Mouse (Mus musculus) liver, postnatal 0 days (tissue): ENCODE measurements around the gene Tmem229b. TPM values are rescaled to one million over a fixed set of nuclear protein-coding genes. Genes with fewer than 3 reads are reported as not detected.
A peak's percentile ranks its signal among the peaks of the same experiment; 100 is the strongest.

ENCODE experiments used
- ATAC-seq: fragments of 200-750 bp; cut with Nextera tagmentation; 2 replicates; pipeline ENCODE4 v1.8.0; 2017; ENCODE audit warnings: mild to moderate bottlenecking, moderate library complexity
- DNase-seq: peaks from one replicate; pipeline ENCODE4 v3.0.0-alpha.2; 2016
- H3K27ac ChIP-seq: fragments of 300-500 bp; sonication (generic); 2 replicates; pipeline ENCODE4 v1.5.1; 2014; ENCODE audit warnings: antibody characterized with exemption, moderate library complexity, mild to moderate bottlenecking, low read depth
- H3K27me3 ChIP-seq: fragments of 300-500 bp; sonication (generic); 2 replicates; pipeline ENCODE4 v1.6.1; 2014; ENCODE audit warnings: low read length, control low read depth, mixed read lengths; ENCODE audit not compliant: insufficient read depth
- H3K36me3 ChIP-seq: fragments of 300-500 bp; sonication (generic); replicated peaks from 2 replicates; pipeline ENCODE4 v1.6.1; 2014; ENCODE audit warnings: mild to moderate bottlenecking, control low read depth, low read length, moderate library complexity, mixed read lengths; ENCODE audit not compliant: insufficient read depth
- H3K4me1 ChIP-seq: fragments of 300-500 bp; sonication (generic); 2 replicates; pipeline ENCODE4 v1.6.1; 2014; ENCODE audit warnings: antibody characterized with exemption, mild to moderate bottlenecking, control low read depth; ENCODE audit not compliant: insufficient read depth
- H3K4me2 ChIP-seq: fragments of 300-500 bp; sonication (generic); 2 replicates; pipeline ENCODE4 v1.6.1; 2014; ENCODE audit warnings: low read depth, mild to moderate bottlenecking, low read length, moderate library complexity, mixed read lengths
- H3K4me3 ChIP-seq: fragments of 300-500 bp; sonication (generic); 2 replicates; pipeline ENCODE4 v1.5.1; 2014; ENCODE audit warnings: low read depth, low read length
- H3K9ac ChIP-seq: fragments of 300-500 bp; sonication (generic); replicated peaks from 2 replicates; pipeline ENCODE4 v1.6.1; 2014; ENCODE audit warnings: mild to moderate bottlenecking, moderate library complexity
- H3K9me3 ChIP-seq: fragments of 300-500 bp; sonication (generic); 2 replicates; pipeline ENCODE4 v1.6.1; 2016; ENCODE audit warnings: mild to moderate bottlenecking, control low read depth, low read length, mixed read lengths
- CTCF ChIP-seq: sonication (generic); IDR thresholded peaks from 2 replicates; pipeline ENCODE4 v1.5.1; 2016; ENCODE audit warnings: antibody characterized with exemption, low read depth
- EP300 ChIP-seq: IDR thresholded peaks from 2 replicates; pipeline ENCODE4 v1.6.1; 2016; ENCODE audit warnings: antibody characterized with exemption, low read depth, mild to moderate bottlenecking
- WGBS: fragments of 180-500 bp; shearing (Covaris S2); extraction: QIAGEN DNeasy Blood & Tissue Kit; methylation state at CpG from one replicate; pipeline ENCODE4 v1.1.7; 2014; ENCODE audit not compliant: insufficient replicate concordance; 5-methylcytosine and 5-hydroxymethylcytosine counted together
- polyA plus RNA-seq: library from polyadenylated mRNA; unstranded; fragments of >200 nt; fragmentation: Nextera tagmentation; extraction: Ambion mirVana; gene quantifications from 2 replicates; pipeline ENCODE4 v1.2.1, GENCODE M21; 2015

The Tmem229b gene
- polyA plus RNA-seq, 1 experiment from 2014 or later: 3.6 TPM

- ATAC-seq (no peak), DNase-seq (no peak)
- no peak overlapping the region for H3K4me3 ChIP-seq
- no peak overlapping the region for H3K9ac ChIP-seq
- H3K4me2 ChIP-seq: no peak overlapping the region
- no peaks in the 10 kb centered on the region for H3K27me3 ChIP-seq
- no peaks in the 10 kb centered on the region for H3K9me3 ChIP-seq
- no peak for TF ChIP-seq CTCF
- H3K27ac ChIP-seq: no peak overlapping the region
- peaks cover 7% of the 10 kb centered on the region; the same call in 1 of the 2 replicates for H3K4me1 ChIP-seq
- WGBS: 69% methylated on average over 9 of the region's 9 CpGs
- no peaks in the 10 kb centered on the region for H3K36me3 ChIP-seq
Observed at GRCm38 (mm10) chr12:78981938-78982825, 25.2 kb downstream of the Tmem229b start.

DNA sequence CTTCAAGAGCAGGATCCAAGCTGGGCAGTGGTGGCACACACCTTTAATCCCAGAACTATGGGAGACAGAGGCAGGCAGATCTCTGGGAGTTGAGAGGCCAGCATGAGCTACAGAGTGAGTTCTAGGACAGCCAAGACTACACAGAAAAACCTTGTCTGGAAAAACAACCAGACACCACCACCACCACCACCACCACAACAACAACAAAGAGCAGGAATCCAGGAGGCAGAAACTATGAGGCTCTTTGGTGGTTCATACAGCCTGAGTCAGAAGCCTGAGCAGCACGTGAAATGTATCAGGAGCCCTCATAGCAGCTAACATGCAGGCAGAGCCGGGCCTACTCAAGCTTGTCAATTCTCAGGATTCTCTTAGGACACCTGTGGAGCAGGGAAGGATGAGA is 26.3 kb downstream of the Tmem229b start:
- Histone ChIP-seq H3K9ac (0 out of 2 replicates have a peak overlapping the region, but pooled peaks have one; percentile 41), H3K36me3 (no peaks in the 10 kb centered on the region), H3K9me3 (no peaks in the 10 kb centered on the region), H3K27me3 (no peaks in the 10 kb centered on the region), H3K27ac (peak overlapping the region; percentile 81), H3K4me3 (peak overlapping the region; percentile 34), H3K4me2 (peak overlapping the region; percentile 63), H3K4me1 (peaks cover 7% of the 10 kb centered on the region; the same call in 1 of the 2 replicates)
- no peak for TF ChIP-seq EP300
- TF ChIP-seq CTCF: no peak
- no peak for DNase-seq
- WGBS: 55% methylated on average over 2 of the region's 2 CpGs
- no peak for ATAC-seq

DNA sequence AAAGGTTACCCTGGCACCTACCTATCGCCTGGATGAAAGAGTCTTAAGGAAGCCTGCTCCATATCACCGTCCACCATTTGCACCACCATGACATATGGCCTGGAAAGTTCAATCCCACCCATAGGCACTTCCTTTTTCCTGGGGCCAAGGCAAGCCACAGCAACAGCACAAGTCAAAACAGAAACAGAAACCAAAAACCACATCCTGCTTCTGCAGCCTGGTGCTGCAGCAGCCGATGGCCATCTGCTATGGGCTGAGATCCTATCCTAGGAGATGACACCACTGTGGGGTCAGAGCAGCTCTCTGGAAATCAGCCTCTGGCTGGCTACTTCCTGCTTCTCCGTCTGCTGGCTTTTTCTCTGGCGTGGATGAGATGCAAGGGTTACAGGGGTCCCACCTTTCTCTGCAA is 26.7 kb downstream of the Tmem229b start:
- Histone ChIP-seq H3K9me3 (no peaks in the 10 kb centered on the region), H3K27me3 (no peaks in the 10 kb centered on the region), H3K4me1 (peaks cover 7% of the 10 kb centered on the region; the same call in 1 of the 2 replicates), H3K36me3 (no peaks in the 10 kb centered on the region), H3K27ac (peak overlapping the region; percentile 81), H3K4me3 (peak overlapping the region; percentile 34), H3K4me2 (peak overlapping the region; percentile 63), H3K9ac (0 out of 2 replicates have a peak overlapping the region, but pooled peaks have one; percentile 41)
- WGBS: 25% methylated on average over 5 of the region's 5 CpGs
- peak; percentile 82 for ATAC-seq
- TF ChIP-seq CTCF (no peak), EP300 (no peak)
- peak; percentile 49 for DNase-seq

GRCm38 (mm10) chr12:78977552-78977951 is 29.9 kb downstream of the Tmem229b start:
- DNase-seq (no peak), ATAC-seq (no peak)
- no peak overlapping the region for H3K4me2 ChIP-seq
- no peak overlapping the region for H3K4me3 ChIP-seq
- H3K9me3 ChIP-seq: no peaks in the 10 kb centered on the region
- no peaks in the 10 kb centered on the region for H3K27me3 ChIP-seq
- WGBS: 53% methylated on average over 4 of the region's 4 CpGs
- H3K36me3 ChIP-seq: no peaks in the 10 kb centered on the region
- H3K27ac ChIP-seq: no peak overlapping the region
- peaks cover 7% of the 10 kb centered on the region; the same call in 1 of the 2 replicates for H3K4me1 ChIP-seq
- no peak overlapping the region for H3K9ac ChIP-seq
- TF ChIP-seq EP300 (no peak), CTCF (no peak)

GRCm38 (mm10) chr12:78977078-78977477 is 30.3 kb downstream of the Tmem229b start:
- 68% methylated on average over 4 of the region's 4 CpGs for WGBS
- Histone ChIP-seq H3K9ac (no peak overlapping the region), H3K27me3 (no peaks in the 10 kb centered on the region), H3K36me3 (0 out of 2 replicates have a peak, but pooled peaks cover 1% of the 10 kb centered on the region), H3K4me2 (no peak overlapping the region), H3K4me1 (peaks cover 7% of the 10 kb centered on the region; the same call in 1 of the 2 replicates), H3K4me3 (no peak overlapping the region), H3K9me3 (no peaks in the 10 kb centered on the region), H3K27ac (no peak overlapping the region)
- DNase-seq (no peak), ATAC-seq (no peak)
- TF ChIP-seq CTCF (no peak), EP300 (no peak)

DNA sequence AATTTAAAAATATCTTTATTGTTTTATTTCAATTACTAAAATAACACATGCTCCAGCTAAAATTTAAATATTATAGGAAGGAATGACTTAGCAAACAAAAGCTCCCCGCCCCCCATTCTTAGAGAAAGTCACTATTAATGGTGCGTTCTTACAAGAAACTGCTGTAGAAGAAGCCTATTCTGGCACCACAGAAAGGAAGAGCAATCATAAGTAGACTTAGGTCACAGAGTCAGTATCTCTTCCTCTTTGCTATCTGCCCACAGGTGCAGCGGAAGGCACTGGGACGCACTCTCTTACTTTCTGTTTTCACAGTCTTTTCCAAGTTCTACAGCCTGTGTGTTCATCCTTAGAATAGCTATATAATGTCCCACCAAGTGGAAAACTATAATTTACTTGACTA is 31.6 kb downstream of the Tmem229b start:
- TF ChIP-seq EP300: no peak
- TF ChIP-seq CTCF: no peak
- no peak for DNase-seq
- no peak overlapping the region for H3K9ac ChIP-seq
- H3K27ac ChIP-seq: no peak overlapping the region
- peaks cover 2% of the 10 kb centered on the region; the same call in 1 of the 2 replicates for H3K36me3 ChIP-seq
- no peak overlapping the region for H3K4me3 ChIP-seq
- H3K4me2 ChIP-seq: 0 out of 2 replicates have a peak overlapping the region, but pooled peaks have one; percentile 3
- H3K27me3 ChIP-seq: no peaks in the 10 kb centered on the region
- peaks cover 2% of the 10 kb centered on the region; the same call in 1 of the 2 replicates for H3K4me1 ChIP-seq
- no peak for ATAC-seq
- whole genome bisulfite sequencing: 71% methylated on average over 4 of the region's 4 CpGs
- H3K9me3 ChIP-seq: no peaks in the 10 kb centered on the region
